Mouse (Mus musculus): ENCODE measurements at regions not wholly inside any gene's neighbourhood (a gene's known extent, or its start where the extent isn't known, plus 50 kb on each side); places are given as distances from the start of the nearest gene placed in this dataset.

DNA sequence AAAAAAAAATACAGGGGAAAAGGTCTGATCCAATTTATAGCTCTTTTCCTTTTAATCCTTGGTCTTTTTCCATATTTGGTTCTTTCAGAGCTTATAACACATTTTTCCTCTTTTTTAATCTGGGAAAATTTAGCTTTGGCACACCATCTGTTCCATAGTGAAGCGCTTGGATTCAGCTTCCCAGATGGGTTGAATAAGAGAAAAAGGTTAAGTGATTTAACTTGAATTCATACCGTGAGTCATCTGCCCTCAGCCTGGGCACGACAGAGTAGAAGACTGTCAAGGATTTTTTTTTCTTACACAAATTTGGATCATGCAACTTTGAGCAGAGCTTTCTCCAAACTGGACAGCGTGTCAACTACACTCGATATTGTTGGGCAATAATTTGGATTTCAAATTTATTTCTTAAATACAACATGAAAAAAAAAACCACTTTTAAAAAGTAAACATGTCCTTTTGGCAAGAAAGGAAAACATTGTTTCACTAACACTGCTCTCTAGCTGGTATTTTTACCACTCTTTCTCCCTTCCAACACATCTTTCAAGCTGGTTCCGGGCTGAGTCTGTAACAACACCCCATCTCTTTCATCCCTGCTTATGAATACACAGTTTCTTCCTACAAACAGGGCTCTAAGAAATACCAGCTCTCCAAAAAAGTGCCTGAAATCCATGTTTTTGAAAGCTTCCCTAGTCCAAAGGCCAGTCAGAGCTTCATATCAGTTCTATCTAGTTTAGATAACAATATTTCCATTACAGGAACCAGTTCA is 177.8 kb downstream of the Spry2 start:
- DNase-seq (ENCODE audit: low read depth, low spot score), result peak; percentile 58

DNA sequence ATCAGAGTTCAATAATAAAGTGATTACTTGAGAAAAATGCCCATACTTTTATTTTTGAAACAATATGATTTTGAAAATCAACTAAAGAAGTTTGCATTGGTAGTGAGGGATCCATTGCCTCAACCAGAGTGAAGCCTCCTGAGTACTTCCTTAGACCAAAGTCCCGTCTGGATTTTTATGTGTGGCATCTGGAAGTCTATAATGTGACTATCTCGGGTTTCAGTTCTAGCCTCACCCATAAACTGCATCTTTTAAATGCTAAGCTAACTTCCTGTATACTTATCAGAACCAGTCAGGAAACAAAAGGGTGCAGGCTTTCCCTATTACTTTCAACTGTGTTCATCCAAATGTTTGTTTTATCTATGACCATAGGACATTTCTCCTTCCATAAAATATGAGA is 178.8 kb downstream of the Spry2 start:
- no peak for DNase-seq (ENCODE audit: low read depth, low spot score)

DNA sequence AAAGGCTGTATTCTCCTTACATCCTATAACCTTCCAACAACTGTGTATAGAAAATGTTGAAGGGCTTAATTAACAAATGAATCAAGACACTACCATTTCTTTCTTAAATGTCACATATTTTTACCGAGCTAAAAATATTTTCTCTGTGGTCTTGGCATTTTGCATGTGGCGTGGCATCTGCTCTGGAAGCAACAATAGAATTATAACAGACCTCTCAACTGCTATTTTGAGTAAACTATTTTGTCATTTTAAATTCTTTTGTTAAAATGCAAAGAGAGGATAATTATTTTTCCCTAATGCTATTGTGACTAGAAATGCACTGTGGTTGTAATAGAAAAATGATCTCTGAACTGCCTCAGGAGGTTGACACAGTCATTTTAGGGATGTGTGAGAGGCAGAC is 187.9 kb downstream of the Spry2 start:
- DNase-seq (ENCODE audit: low read depth, low spot score), result no peak

DNA sequence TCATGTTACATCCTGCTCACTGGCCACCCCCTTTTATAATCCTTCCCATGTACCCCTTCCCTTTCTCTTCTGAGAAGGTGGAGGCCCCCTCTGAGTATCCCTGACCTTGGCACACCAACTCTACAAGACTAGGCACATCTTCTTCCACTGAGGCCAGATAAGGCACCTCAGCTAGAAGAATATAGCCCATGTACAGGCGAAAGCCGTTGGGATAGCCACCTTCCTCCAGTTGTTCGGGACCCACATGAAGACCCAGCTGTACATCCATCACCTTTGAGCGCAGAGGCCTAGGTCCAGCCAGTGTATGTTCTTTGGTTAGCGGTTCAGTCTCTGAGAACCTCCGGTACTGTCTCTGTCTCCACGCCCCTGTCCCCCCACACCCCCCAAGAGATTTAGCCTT is 189.9 kb downstream of the Spry2 start:
- no peak for DNase-seq (ENCODE audit: low read depth, low spot score)

DNA sequence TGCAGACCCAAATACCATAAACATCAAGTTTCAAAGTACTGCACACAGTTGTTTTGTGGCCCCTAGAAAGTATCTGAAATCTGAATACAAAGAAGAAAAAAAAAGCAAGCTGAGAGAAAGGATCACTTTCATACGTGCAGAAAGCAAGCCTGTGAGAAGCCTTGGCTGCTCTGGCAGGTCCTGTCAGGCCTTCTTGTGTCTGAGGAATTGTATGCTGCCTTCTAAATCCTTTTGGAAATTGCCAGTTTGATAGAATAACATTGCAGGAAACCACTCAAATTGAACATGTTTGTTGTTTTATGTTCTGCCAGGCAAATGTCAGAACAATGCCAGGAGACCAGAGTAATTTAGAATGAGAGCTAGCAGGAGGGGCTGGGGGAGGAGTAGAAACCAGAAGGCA is 198.0 kb downstream of the Spry2 start:
- DNase-seq (ENCODE audit: low read depth, low spot score), result no peak

DNA sequence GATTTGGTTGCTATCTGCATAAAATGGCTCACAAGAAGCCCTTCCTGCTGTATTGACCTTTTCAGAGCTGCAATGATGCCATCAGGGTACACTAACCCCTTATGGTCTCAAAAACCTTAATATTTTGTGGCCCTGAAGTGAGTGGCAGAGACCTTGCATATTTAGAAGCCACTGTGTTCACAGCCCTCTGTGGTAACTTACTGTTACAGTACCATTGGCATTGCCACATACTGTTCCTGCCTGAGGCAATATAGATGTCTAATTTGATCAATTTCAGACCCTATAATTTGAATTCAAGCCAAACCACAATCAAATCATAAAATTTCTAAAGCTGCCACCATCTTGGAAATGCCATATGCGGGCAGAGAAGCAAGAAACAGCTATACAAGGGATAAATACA is 198.5 kb downstream of the Spry2 start:
- no peak for DNase-seq (ENCODE audit: low read depth, low spot score)

DNA sequence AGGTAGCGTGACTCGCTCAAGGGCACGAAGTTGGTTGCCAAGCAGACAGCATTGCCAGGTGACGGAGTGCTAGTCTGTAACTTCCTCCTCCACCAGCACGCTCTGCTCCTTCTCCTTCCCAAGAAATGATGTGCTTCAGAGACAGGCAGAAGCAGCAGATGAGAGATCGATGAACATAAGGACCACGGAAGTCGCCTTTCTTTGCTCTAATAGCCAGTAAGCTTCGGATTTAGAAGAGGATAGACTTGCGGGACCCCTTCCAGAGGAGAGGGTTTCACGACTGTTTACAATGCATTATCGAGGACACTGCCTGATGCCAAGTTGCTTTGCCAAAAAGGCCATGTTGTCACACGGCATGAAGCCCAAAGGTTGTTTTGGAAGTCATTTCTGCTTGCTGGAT is 199.2 kb downstream of the Spry2 start:
- no peak for DNase-seq (ENCODE audit: low read depth, low spot score)

DNA sequence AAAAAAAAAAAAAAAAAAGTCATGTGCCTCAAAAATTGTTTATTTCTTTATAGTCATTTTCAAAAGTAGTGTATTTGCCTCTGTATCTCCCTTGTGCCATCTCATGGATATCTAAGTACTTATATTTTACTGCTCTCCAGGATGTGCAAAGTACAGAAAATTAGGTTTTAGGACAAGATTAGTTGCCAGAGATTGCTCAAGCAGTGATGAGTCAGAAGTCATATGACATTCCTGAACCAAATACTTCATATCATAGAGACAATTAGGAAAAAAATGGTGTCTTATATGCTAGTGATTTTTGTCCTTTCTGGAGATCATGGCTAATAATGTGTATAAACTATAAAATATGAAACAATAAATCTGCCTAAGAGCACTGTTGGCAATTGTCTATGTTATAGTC is 201.7 kb downstream of the Spry2 start:
- DNase-seq (ENCODE audit: low read depth, low spot score), result no peak

DNA sequence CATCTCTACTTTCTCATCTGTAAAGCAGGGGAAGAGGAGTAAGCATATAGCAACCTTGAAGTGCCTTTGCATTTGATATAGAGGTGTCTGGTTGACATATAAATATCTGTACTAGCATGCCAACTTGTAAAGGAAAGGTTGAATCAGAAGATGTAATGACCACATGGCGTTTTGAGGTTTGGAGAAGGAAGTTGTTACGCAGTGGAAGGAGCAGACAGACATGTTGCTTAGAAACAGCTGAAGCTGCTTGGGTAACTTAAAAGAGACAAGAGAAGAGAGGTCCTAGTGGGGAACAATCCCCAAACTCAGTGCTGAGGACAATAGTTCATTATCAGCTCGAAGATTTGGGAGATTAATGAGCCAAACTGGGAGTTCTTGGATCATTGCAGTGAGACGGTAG is 202.9 kb downstream of the Spry2 start:
- no peak for DNase-seq (ENCODE audit: low read depth, low spot score)

DNA sequence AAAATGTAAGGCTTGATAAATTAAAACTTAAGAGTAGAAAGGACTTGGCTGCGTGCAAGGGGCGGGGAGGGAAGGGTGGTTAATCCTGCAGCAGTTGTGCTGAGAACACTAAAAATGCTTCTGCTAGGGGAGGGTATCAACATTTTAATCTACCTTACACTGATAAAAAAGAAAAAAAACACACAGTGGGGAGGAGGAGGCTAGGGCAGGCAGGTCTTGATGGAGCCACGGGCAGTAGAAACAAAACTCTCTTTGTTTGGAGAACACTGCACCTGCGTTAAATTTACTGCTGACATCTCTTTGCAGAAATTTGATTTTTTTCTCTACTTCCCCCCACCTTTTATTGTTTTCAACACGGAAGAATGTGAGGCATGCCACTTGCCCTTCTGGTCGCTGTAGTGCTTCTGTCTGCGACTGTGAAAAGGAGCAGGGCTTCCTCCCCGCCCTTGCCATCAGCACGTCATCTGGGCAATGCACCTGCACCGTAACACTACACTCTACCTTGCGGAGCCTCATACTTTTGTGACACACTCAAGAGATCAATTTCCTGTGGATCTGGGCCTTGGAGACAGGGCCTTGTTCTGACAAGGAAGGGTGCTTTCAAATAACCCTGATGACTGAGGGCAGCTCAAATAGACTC is 211.7 kb downstream of the Spry2 start:
- no peak for DNase-seq (ENCODE audit: low read depth, low spot score)

DNA sequence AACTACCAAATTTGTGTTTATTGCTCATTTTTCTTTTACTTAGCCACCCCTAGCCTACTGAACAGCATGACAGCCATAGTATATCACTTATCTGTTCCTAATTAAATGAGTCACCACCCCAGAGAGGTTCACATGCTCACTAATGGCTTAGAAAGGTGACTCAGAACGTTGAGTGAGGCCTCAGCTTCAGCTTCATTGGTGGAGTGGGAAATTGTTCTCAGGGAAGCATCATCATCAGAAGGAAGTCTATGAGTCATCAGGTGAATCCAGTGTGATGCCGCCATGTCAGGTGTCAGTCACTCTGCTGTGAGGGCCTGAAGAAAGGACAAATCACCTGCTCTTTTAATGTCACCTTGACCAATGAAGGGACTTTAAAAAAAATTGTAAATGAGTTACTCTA is 212.3 kb downstream of the Spry2 start:
- no peak for DNase-seq (ENCODE audit: low read depth, low spot score)

DNA sequence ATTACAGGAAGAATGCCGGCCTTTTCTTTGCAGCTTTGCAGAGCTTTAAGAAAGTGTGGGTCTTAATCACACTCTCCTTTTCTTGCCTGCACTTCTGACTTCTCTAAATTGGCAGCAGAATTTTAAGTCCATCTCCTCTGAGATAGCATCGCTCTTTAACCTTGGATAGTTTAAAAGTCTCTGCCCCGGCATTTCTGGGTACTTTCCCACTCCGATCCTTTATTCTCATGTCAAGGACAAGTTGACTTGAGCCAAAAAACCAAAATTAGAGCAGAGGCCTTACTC is 220.0 kb downstream of the Spry2 start:
- DNase-seq (ENCODE audit: low read depth, low spot score), result no peak

DNA sequence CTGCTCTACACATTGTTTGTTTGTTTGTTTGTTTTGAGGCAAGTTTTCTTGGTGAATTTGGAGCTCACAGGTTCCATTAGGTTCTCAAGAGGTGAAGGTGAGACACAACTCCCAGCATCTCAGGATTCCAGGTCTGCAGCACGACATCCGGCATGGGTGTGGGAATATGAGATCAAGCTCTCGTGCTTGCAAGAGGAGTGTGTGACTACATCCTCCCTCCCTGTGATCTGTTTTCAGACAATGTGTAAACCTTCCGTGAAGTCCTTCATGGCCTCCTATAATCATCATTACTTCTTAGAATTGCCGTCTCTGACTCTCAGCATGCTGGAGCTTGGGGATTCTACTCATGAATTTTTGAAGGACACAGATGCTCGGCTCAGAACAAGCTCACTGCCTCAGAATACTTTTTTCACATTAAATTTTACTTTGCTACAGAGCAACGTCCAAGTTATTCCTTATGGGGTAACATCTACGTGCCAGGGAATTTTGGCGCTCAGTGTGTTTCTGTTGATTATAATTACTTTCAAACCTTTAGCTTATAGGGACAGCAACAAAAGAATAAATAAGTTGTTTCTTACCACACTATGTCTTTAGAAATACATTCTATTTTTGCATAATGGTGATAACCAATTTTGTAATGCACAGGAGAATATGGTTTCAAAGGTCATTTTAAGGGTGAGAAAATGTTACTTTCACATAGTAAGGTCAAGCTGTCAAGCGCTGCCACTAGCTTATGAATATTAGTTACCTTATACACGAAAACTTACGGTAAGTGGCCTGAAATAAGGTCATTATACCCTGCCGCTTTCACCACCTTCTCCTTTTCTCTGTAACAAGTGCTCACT is 220.6 kb downstream of the Spry2 start:
- no peak for DNase-seq (ENCODE audit: low read depth, low spot score)

DNA sequence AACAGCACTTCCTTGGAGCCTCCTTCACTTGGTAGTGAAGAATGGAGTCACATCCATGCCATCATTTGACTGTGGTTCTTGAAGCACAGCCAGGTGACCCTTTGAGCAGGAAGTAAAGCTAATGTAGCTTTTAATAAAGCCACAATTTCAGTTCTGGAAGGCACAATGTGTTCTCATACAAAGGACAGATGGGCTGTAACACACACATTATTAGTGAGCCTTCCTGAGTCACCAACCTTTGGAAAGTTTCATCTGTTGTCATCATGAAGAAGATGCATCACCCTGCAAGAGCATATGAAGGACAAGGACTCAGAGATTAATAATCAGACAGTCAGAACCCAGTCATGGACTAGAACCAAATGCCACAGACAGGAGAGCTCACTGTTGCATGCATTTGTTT is 221.6 kb downstream of the Spry2 start:
- no peak for DNase-seq (ENCODE audit: low read depth, low spot score)

DNA sequence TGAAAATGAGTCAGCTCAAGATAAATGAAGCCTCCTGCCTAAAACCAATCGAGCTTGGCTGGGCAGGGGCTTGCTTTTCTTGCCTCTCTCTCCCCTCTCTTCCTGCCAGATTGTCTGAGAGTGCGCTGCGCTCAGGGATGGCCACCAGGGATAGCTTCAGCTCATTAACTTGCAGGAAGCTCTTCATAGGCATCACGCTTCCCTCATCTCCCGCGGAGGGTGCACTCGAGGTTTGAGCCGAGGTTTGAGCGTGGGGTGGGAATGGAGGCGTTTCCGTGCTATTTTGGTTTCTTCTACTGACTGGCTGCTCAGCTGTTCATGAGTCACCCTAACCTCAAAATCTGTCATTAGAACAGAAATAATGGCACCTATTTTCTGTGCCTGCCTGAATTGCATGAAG is 227.7 kb downstream of the Spry2 start:
- DNase-seq (ENCODE audit: low read depth, low spot score), result no peak

DNA sequence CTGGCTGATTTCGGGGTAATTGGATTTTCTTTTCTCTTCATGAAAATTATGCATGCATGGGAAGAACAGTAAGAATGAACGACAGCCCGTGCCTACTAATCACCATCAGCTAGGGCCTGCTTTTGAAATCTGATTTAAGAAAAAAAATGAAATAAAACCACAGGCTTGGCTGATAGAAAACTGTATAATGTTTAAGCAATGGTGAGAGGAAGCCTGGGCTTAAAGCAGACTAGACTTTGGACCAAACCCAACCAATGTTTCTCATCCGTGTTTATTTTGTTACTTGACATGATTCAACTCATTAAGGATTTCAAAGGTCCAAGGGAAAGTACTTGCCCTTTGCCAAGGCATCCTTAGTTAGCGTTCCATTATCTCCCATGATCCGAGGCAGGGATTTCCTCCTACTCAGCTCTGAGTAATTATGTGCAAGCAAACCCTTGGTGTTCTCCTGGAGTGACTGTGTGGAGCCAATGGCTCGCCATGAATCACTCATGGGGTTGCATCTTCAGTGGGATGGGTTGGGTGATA is 231.9 kb downstream of the Spry2 start:
- no peak for DNase-seq (ENCODE audit: low read depth, low spot score)

DNA sequence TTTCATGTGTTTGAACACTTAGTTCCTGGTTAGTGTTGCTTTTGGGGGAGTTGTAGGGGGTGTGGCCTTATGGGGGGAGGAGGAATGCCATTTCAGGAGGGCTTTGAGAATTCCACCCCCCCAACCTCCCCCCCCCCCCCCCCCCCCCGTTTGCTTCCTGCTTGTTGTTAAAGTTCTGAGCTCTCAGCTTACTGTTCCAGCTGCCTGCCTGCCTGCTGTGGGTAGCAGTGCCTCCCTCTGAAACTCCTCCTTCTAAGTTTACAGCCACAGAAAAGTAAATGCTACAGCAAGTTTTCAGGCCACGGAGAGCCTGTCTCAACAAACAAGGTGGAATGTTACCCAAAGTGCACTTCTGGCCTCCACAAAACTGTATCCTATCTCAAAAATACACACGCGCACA is 233.1 kb downstream of the Spry2 start:
- DNase-seq (ENCODE audit: low read depth, low spot score), result no peak

DNA sequence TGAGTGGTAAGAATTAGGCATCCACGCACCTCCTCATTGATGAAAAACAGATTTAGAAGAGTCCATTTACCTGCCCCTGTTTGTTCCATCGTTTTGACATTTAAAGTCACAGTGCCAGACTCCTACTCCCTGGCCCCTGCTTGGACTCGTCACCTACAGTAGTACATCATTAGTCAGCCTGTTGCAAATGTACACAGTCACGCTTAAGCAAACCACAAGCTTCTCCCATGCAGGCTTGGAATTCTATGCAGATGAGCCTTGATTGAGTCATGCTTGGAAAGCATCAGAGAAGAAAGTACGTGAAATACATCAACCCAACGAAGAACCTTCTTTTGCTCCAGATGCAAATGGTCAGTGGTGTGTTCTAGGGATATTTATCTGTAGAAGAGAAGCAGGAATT is 233.8 kb downstream of the Spry2 start:
- DNase-seq (ENCODE audit: low read depth, low spot score), result no peak

DNA sequence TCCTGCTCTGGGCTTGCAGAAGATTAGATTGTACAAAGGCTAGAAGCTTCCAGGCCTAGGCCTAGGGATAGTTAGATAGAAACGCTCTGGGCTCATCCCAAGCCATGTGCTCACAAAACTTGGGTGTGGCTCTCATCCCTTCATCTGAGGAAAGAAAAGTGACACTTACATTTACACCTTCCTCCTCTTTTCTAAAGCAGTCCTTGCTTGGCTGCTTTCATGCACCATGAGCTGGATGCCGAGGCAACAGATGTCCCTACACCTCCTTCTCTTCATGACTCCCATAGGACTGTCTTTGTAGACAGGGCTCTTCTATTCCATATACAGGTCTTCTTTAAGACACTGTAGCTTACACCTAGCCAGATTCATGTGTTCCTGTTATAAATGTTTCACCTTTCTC is 238.3 kb downstream of the Spry2 start:
- no peak for DNase-seq (ENCODE audit: low read depth, low spot score)

DNA sequence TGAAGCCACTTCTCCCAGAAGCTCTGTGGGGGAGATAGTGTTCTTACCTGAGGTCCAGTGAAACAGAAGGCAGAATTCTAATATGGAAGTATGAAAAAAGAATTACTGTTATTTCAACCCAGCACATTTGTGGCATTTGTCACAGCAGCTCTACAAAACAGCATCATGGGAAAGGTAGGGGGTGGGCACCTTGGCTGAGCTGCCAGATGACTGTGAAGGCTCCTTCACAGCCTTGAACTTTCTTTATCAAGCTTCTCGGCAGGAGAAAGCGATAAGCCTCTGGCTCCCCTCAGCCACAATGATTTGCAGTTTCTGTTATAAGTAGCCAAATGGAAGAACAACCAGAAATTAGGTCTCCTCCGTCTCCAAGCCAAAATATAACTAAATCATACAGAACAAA is 249.5 kb downstream of the Spry2 start:
- no peak for DNase-seq (ENCODE audit: low read depth, low spot score)

DNA sequence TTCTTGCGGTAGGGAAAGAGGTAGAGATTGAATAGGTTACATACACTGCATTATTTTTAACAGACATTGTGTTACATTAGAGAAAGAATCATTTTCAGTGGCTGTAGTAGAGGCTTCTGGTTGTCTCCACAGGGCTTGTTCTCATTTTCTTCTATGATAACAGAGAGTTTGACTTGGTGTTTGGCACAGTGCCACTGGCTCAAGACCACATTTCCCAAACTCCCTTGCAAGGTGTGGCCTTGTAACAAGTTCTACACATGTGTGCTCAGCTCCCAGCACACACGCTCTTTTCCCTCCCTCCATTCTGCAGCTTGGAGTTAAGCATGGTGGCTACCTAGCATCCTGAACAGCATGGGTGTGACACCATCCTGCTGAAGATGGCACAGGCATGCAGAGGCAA is 252.2 kb downstream of the Spry2 start:
- no peak for DNase-seq (ENCODE audit: low read depth, low spot score)

DNA sequence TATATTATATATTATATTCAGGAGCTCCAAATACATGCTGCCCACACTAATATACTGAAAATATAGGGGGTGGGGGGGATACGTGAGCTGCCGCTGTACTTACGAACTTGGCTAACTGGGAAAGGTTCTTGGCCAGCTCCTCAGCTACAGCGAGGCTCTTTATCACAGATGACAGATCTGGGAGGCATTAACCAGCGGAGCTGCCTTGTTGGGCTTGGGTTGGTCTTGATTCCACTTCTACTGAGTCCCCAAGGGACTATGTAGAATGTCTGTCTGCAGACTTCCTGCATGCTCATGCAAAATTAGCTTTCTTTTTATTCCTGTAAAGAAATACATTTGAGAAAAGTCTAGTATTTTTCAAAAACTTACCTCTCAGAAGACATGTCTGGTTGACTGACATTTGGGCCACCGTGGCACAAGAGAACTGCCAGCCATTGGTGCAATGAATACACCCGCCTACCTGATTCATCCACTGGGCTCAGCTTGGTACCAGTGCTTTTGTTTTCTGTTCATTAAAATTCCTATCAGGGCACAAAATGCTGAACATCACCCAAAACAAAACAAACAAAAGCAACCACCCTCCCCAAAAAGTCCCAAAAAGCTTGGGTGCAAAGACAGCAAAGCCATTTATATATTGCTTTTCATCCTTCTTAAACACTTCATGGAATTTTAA is 253.2 kb downstream of the Spry2 start:
- DNase-seq (ENCODE audit: low read depth, low spot score), result no peak

Data from brain, embryonic 18.5 days (tissue).